Mouse (Mus musculus) T-helper 17 cell (primary cell): Measurements from ENCODE around the gene Scaf1.

Source experiments
- in situ Hi-C, 2 experiments: fragments of 300-600 bp; cut with MboI, MseI; formaldehyde crosslinking; loops; 1 replicate in 1 of 2; 2 replicates in 1 of 2; pipeline ENCODE4 v1.15.1; 2025; ENCODE audit warnings: high pct_unique_total_duplicates in 2 of 2

The Scaf1 gene

DNA sequence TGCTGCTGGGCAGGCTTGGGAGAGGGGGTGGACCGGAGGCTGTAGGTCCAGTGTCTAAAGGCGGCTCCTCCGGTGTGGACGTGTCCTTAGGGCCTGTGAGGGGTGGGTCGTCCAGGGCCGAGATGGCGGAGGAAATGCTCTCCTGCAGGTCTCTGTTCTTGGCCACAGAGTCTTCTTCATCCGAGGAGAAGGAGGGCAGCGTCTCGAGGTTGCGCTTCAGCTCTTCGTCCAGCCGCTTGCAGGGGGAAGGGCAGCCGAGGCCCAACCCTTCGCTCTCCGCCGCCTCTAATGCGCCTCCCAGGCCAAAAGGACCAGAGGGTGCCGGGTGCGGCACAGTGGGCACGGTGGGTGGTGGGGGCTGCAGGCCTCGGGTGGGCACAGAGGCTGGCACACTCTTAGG is 29.6 kb upstream of the Scaf1 start:
- in situ Hi-C loops: no loop called here

DNA sequence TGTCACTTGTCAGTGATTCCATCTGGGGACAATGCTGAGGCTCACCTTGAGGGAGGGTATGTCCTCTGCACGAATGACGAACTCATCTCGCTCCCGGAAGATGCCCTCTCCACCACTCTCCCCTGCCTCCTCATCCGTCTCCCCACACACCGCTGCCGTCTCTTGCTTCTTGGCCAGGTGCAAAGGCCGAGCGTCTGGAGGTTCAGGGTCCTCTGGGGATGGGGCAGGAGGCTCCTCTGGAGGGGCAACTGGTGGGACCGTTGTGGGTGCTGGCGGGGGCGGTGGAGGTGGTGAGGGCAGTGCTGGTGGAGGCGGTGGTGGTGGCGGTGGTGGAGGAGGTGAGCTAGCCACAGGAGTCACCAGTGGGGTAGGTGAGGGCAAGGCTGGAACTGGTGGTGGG is 27.1 kb upstream of the Scaf1 start:
- in situ Hi-C loops: no loop called here

DNA sequence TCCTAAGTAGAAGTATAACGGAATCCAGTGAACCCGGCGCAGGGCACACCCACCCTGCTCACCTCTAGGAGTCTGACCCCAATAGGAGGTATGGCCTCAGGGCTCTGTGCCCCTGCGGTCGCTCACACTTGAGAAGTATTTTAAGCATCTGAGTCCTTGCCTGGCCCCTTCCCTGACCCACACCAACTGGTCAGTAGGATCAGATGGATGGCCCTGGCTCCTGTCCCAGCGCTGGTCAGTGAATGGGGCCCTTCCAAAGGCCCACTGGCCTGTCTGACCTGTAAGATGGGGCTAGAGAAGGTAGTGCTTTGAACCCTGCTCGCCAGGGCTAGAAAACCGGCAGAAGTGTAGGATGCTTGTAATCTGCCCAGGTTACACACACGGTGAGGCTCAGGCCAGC is 24.7 kb upstream of the Scaf1 start:
- in situ Hi-C loops: no loop called here

DNA sequence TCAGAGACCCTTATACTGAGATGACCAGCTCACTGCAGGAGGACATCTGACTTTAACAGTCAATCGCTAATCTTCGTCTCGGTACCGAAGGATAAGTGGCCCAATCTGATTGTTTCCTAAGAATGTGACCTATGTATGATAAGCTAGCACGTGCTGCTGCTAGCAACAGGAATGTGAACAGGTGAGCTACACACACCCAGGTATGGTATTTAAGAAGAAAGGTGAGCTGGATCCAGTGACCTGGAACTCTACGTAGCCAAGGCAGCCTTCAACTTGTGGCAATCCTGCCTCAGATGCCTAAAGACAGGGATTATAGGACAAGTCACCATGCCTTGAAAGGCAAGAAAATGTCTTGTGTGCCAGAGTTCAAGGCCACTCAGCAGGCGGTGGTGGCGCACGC is 22.2 kb upstream of the Scaf1 start:
- in situ Hi-C loops: no loop called here

DNA sequence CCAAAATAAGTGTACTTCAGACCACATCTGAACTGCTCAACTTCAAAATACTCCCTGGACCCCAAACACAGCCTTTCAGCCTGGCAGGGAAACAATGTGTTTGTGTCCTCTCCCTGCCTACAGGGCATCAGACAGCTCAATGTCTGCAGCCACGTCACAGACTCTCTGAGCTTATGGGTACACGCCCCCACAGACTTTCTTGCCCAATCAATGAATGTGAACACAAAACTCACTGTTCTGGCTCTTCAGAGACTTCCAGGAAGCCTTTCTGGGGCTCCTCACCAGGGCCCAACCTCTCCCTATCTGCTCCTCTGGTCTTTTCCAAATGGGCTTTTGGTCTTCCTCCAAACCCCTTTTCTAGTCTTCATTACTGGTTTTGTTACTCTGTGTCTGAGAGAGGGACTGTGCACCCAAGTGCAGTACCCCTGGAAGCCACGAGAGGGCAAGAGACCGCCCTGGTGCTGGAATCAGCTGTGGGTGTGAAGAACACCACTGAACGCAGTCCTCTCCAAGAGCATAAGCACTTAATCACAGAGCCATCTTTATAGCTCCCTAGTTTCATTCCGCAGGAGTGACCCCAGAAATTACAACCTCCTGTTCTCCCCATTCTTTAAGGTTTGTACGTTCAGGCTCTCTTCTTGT is 21.7 kb upstream of the Scaf1 start:
- in situ Hi-C loops: no loop called here

DNA sequence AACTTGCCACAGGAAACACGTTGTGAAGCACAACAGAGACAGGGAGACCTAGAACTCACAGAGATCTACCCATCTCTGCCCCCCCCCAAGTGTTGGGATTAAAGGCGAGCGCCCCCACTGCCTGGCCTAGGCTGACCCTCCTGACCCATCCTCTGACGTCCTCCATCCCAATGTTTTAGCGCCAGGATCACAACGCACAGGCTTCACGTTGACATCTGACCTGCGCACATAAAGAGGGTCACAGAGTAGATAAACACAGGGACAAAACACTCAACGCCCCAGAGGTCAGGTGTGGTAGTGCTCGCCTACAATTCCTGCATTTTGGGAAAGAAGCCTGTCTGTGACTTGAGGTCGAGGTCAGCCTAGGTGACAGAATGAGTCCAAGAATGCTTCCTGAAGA is 20.5 kb upstream of the Scaf1 start:
- in situ Hi-C loops: no loop called here

DNA sequence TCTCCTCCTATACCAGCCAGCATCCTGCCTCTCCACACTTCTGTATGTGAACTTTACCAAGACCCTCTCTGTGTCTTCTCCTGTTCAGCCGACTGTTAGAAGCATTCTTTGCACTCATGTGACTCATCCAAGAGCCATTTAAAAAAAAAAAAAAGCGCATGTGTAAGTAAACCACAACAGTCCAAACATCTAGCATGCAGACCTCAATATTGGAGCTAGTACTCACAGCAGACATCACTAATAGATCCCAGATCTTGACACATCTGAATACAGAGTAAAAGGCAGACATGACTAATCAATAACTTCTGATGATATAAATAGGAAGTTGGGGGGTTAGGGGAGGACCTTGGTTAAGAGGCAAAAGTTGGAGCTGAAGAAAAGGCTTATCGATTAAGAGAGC is 19.5 kb upstream of the Scaf1 start:
- in situ Hi-C loops: no loop called here

DNA sequence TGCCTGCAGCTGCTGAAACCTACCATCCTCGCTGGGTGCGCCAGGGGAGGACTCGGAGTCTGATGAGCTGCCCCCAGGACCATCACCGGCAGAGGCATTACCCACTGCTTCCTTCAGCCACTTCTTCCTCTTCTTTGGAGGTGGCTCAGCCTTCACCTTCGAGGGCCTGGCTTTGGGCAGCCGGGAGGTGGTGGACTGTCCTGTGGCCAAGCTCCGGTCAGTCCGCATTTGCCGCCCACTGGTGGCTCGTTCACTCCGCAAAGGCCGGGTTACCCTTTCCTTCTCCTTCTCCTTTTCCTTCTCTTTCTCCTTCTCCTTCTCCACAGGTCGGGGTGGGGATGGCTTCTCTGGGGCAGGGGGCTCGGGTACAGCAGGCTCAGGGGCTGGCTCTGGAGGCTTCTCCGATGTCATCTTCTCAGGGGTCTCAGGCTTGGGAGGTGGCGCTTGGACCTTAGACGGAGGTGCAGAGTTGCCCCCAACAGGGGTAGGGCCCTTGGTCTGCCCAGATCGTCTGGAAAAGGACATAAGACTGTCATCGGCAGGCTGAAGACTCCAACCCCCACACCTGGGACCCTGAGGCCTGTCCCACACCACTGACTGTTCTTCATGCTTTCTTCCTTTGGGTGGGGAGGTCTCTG is 17.7 kb upstream of the Scaf1 start:
- in situ Hi-C loops: no loop called here

DNA sequence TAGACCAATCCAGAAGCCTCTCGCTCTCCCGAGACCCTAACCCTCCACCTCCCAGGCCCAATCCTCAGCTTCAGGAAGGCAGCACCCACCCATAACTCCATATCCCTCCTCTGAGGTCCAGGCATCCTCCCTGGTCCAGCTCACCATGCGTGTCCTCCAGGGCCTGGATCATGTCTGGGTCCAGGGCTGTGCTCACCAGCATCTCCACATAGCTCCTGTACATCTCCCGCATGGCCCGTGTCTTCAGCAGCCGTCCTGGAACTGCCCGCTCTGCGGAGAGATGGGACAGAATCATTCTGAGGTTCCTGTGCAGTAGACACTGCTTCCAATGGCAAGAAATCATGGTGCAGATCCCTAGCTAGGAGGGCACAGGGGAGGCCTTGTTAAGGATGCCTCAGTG is 14.7 kb upstream of the Scaf1 start:
- in situ Hi-C loops: no loop called here

DNA sequence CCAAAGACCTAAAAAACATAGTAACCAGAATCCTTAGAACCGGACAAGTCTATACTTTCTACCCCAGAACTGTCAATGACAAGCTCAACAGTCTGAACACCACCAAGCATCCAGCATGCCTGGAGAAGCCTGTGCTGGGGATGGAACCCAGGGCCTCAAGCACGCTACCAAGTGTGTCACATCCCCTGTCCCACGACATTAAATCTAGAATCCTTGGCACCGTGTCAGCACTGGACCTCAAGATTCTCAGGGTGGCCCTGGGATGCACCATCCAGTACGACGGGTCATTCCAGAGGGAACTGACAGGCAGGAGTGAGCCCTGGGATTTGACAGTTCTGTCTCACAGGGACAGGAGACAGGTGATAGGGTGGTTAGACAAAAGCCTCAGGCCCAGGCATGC is 13.8 kb upstream of the Scaf1 start:
- in situ Hi-C loops: loop anchor here in 1 of 2 experiments (5.0 kb wide), 1 partner anchor 32 kb away; the partner anchor contains the start of genes Nosip and Prrg2

DNA sequence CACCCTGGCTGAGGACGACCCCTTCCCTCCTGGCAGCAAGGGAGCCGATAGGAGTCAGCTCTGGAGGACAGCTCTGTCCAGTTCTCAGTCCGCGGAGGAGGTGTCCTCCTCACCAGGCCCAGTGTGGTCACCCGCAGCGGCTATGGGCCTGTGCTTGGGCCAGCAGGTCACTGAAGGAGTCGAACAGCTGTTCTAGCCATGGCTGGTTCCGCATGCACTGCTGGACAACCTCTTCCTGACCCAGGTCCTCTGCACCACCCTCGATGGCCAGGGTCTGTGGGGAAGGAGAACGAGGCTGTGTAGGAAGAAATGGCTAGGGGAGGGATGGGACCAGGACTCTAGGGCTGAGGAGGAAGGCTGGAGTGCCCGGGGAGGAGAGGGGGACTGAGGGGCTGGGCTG is 12.2 kb upstream of the Scaf1 start:
- in situ Hi-C loops: loop anchor here in 1 of 2 experiments (5.0 kb wide), 1 partner anchor 34 kb away; the partner anchor contains the start of genes Nosip and Prrg2

DNA sequence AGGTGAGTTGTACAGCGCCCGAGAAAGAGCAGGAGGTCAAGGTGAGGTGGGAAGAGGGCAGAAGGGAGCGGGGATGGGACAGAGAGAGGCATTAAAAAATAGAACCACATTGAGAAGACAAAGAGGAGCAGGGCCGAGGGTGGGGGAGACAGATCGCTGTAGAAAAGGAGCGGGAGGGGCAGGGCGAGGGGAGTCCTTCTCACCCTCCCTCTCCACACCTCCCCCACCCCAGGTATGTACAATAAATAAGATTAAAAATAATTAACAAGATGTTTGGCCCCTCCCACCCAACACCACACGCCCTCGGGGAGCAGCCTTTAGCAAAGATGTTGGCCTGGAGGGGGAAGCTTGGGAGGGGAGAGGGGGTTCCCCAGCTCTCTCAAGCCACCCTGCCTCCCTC is 11.6 kb upstream of the Scaf1 start:
- in situ Hi-C loops: loop anchor here in 1 of 2 experiments (5.0 kb wide), 1 partner anchor 35 kb away; the partner anchor contains the start of genes Nosip and Prrg2

DNA sequence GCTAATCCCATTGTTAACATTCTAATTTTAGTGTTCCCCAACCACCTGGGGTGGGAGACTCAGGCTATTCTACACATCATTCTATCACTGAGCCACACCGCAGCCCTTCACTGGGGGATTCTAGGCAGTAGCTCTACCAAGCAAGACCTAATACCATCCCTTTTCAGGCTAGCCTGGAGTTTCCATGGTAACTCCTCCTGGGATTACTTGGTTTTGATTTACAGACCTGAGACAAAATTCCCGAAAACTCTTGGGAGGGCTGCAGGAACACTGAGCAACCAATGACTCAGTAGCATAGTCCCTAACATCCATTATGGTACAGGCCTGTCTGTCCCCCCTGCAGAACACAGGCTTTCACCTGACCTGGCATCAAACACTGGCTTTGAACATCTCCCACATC is 10.1 kb upstream of the Scaf1 start:
- in situ Hi-C loops: loop anchor here in 1 of 2 experiments (5.0 kb wide), 1 partner anchor 36 kb away; the partner anchor contains the start of genes Nosip and Prrg2

DNA sequence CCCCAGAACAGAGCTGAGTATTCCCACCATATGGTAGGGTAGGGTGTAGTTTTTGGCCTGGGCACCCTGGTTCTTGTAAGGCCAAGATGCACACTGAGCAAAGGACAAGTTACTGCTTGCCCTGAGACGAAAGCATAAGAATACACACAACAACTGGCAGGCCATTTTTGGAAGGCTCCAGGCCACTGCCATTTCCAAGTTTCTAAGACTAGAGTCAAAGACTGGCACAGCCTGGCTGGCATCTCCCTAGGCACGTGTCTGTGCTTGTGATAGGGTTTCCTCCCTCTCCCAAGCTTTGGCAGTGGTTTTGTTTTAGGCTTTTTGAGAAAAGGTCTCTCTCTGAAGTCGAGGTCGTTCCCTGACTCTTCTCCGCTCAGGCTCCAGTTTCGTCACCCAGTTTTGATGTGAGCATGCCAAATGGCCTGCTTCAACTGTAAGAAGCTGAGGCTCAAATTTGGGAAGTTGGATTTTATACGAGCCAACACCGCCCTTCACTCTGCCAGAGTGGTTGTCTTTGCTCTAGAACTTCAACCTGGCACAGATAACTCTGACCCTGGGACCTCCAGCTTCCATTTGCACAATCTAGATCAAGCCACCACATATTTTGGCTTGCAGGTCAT is 9.5 kb upstream of the Scaf1 start:
- in situ Hi-C loops: loop anchor here in 1 of 2 experiments (5.0 kb wide), 1 partner anchor 37 kb away; the partner anchor contains the start of genes Nosip and Prrg2

DNA sequence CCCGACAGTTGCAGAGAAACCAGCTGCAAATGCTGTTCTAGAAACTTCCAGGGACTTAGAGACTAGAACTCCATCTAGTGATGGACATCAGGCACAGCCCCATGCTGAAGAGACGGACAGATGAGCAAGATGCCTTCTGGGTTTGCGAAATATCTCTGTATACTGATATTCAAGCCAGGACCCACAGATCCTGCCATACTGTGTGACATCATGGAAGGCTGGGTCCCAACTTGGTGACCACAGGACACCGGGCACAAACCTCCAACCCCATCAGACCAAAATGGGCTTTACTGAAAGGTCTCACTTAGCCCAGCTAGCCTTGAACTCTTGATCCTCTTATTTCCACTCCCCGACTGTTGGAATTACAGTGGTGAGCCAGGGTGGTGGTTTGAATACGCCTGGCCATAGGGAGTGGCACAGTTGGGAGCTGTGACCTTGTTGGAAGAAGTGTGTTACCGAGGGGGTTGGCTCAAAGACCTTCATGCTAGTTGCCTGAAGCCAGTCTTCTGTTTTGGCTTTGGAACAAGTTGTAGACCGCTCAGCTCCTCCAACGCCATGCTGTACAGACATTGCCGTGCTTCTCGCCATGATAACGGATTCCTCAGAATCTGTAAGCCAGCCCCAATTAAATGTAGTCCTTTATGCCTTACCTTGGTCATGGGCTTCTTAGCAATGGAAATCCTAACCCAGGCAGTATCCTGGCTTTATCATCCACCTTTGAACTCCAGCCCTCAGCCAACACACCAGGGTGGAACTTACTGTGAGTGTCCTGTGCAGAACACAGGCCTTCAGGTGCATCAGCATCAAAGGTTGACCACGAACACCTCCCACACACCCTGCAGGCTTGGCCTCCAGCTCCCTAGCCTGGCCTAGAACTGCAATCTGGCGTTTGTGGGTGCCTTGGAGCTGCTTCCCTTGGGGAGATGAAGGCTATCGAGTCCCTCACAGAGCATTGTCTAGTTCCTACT is 8.4 kb upstream of the Scaf1 start:
- in situ Hi-C loops: loop anchor here (5.0 to 25.0 kb wide), 3 partner anchors 38 to 1813 kb away; partner anchors contain the start of genes Ldha (in 2 of the 2), Nosip (in 1 of the 2) and Prrg2 (in 1 of the 2)

DNA sequence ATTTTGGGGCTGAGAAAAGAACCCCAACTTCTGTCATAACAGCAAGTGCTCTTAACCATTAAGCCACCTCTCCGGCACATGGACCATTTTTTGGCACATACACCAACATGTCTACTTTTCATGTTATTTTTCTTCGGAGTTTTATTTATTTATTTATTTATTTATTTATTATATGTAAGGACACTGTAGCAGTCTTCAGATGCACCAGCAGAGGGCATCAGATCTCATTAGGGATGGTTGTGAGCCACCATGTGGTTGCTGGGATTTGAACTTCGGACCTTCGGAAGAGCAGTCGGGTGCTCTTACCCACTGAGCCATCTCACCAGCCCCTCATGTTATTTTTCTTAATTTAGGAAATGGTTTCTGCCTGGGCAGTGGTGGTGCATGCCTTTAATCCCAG is 7.5 kb upstream of the Scaf1 start:
- in situ Hi-C loops: loop anchor here (5.0 to 25.0 kb wide), 2 partner anchors 44 to 1814 kb away; partner anchors contain the start of gene Ldha (in 2 of the 2)

DNA sequence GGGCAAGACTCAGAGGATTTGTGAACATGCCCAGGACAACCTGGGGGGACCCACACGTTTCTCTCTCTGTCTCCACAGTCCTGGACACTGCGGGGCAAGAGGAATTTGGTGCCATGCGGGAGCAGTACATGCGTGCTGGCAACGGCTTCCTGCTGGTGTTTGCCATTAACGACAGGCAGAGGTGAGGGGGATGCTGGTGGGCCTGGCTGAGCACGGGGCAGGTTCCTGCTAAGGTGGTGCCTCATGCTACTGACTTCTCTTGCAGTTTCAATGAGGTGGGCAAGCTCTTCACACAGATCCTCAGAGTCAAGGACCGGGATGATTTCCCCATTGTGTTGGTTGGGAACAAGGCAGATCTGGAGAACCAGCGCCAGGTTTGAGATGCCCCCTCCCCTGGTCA is 4.1 kb upstream of the Scaf1 start:
- in situ Hi-C loops: loop anchor here (5.0 to 25.0 kb wide), 2 partner anchors 47 to 1817 kb away; partner anchors contain the start of gene Ldha (in 2 of the 2)

DNA sequence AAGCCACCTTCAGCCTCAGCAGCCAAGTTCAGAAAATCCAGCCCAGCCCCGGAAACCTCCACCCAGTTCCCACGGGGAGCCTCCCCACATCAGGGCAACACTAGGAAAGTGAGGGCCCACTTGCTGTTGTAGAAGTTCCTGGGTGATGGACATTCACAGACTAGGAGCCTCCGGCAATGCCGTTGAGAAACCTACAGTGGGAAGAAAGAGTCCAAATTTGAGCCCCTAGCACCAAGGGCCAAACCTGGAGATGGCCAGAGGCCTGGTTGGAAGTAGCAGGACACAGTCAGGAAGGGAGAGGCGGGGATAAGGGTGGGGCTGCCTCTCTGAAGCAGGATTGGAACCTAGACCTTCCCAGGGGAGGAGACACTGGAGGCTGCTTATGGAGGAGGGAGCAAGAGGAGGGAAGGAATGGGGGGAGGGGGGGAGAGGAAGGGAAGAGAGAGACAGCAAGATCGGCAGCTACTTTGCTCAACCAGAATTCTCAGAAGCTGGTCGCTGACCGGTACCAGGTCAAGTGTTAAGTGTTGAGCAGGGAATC is 2.9 kb upstream of the Scaf1 start:
- in situ Hi-C loops: loop anchor here (25.0 kb wide), 1 partner anchor 1818 kb away; the partner anchor contains the start of gene Ldha (in 2 of the 2)

DNA sequence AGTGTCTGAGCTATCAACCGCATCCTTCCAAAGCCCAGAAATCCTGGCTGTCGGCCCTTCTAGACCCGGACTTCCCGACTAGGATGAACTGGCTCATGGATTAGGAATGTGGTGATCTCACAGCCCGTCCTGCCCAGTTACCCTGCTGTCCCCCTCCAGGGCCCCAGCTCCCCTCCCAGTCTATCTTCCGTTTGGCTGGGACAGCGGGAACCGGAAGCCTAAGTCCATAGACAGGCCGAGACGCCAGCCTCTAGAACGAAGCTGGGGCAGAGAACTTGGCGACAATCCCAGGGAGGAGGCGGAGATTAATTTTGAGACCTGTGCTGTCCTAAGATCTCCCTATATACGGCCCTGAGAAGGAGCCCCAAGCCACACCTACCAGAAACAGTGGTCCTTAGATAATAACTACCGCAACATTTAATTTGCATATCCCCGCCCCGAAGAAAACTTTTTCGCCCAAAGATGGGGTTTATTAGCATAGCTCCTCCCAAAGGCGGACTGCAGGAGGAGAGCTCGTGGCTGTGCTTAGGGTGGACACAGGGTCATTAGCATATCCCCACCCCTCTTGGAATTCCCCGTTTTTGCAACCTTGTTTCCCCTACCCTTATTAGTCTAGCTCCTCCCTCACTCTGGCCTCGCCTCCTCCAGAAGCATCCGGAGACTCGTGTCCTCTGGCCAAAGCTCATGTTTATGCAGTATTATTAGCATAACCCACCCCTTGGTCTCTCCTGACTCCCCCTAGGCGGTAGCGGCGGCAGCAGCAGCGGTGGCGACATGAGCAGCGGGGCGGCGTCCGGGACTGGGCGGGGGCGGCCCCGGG is 1.3 kb upstream of the Scaf1 start, which contains the start of gene Rras:
TSS of gene Rras (plus strand) at position 720 of the 820 bp plus-strand sequence.
- in situ Hi-C loops: loop anchor here (25.0 kb wide), 1 partner anchor 1820 kb away; the partner anchor contains the start of gene Ldha (in 2 of the 2)
